Mouse (Mus musculus): Measurements from ENCODE around the gene Mcu. TPM values are rescaled to one million over a fixed set of nuclear protein-coding genes. Genes with fewer than 3 reads are reported as not detected.

The Mcu gene
- polyA plus RNA-seq (2014; fragmentation: Illumina TruSeq; extraction: RNeasy Lipid Tissue Mini Kit (QIAGEN cat#74804); ENCODE audit: low read depth, low replicate concordance) = 13.7 TPM

DNA sequence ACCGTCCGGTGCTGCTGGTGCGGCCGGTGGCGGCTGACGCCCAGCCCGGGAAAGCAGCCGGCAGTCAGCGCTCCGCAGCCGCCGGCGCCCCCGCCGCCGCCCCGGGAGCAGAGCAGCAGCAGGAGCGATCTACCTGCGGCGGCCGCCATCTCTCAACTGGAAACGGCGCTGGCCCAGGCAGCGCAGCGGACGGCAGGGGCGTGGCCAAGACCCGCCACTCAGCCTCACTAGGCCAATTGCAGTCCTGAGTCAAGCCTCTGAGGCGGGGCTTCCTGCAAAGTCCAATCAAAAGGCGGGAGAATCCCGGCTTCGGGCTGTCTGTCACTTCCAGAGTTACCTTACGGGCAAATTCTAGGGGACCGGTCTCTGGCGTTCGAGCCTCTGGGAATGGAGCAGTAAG is at the start of gene Mcu:
Gene Mcu (minus strand): TSS at position 171 of the 400 bp plus-strand sequence.

GRCm38 (mm10) chr10:59615981-59616520 is 441 bp downstream of the Mcu start, which contains the start of gene Gm10322:
Gene Gm10322 (plus strand): TSS chr10:59616063.

DNA sequence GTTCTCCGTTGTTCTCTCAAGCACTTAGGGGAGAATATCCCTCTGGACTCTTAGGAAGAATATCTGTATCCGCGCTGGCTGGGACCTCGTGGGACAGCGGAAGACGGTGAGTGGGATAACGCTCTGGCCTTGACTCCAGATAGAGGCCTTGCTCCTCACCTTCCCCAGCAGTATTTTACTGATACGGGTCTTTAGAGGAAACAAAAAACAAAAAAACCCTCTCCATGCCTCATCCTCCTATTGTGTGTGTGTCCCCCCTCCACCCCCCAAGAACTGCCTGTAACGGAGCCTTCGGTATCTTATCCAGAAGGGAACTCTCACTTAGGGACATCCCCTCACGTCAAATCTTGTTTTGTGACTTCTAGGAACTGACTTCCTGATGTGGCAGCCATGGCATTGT is 174.8 kb downstream of the Mcu start, which contains the start of gene Oit3:
Gene Oit3 (minus strand): TSS at position 44 of the 400 bp plus-strand sequence.

GRCm38 (mm10) chr10:59402899-59403792 is 213.3 kb downstream of the Mcu start, which contains the start of gene Pla2g12b:
Gene Pla2g12b (plus strand): TSS chr10:59403660.

Other genes starting within 250 kb of the Mcu start
- gene Gm10273, start 221.1 kb downstream of the Mcu start, polyA plus RNA-seq (2014; fragmentation: Illumina TruSeq; extraction: RNeasy Lipid Tissue Mini Kit (QIAGEN cat#74804); ENCODE audit: low read depth, low replicate concordance) = 2.4 TPM
- not detected for gene Pla2g12b, start 213.0 kb downstream of the Mcu start, polyA plus RNA-seq (2014; fragmentation: Illumina TruSeq; extraction: RNeasy Lipid Tissue Mini Kit (QIAGEN cat#74804); ENCODE audit: low read depth, low replicate concordance)
- not detected for gene Oit3, start 174.9 kb downstream of the Mcu start, polyA plus RNA-seq (2014; fragmentation: Illumina TruSeq; extraction: RNeasy Lipid Tissue Mini Kit (QIAGEN cat#74804); ENCODE audit: low read depth, low replicate concordance)
- gene Gm10322, start 629 bp downstream of the Mcu start, polyA plus RNA-seq (2014; fragmentation: Illumina TruSeq; extraction: RNeasy Lipid Tissue Mini Kit (QIAGEN cat#74804); ENCODE audit: low read depth, low replicate concordance) = not detected
- 13.9 TPM for gene Micu1, start 85.8 kb upstream of the Mcu start, polyA plus RNA-seq (2014; fragmentation: Illumina TruSeq; extraction: RNeasy Lipid Tissue Mini Kit (QIAGEN cat#74804); ENCODE audit: low read depth, low replicate concordance)

All from heart, adult 10 weeks (tissue).